Mouse (Mus musculus) telencephalon, adult 2 months (tissue): ENCODE measurements around the gene Cyyr1.
A peak's percentile ranks its signal among the peaks of the same experiment; 100 is the strongest.

Experiments used
- DNase-seq: peaks from one replicate; pipeline ENCODE4 v3.0.0-alpha.2; 2011; ENCODE audit warnings: low read depth, low spot score

The Cyyr1 gene

GRCm38 (mm10) chr16:85470057-85470456 is 83.1 kb downstream of the Cyyr1 start:
- no peak for DNase-seq

- no peak for DNase-seq
Observed at GRCm38 (mm10) chr16:85455043-85455442, 98.2 kb downstream of the Cyyr1 start.

DNA sequence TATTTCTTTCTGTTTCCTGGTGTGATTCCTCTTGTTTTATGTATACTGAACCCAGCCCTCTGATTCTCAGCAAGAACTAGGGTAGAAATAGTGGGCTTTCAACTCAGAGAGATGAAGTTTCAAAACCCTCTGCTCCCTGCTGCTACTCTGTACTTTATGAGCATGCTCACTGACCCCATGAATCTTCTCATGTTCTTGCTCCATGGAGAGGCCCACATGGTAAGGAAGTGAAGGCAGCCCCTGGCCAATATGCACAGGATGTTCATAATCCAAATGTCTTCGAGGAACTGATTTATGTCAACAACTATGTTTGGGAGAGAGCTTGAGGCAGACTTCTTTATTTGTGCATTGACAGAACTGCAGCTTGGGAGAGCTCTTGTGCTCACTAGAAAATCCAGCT is 106.9 kb downstream of the Cyyr1 start:
- DNase-seq: no peak

DNA sequence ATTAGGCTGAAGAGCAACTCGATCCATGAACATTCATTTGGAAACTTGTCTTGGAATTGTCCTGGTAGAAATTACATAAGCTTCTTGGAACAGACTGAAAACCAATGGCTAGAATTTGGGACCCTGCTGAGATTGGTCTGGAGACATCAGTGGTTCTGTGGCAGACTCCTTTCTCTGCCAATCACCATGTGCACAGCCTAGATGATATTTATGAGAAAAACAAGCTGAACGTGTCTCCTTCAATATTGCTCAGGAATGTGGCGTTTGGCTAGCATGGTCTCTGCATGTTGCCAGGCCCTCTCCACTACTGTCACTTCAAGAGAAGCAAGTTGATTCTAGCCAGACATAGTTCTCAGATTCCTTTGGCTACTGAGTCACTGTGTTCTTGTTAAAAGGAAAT is 107.4 kb downstream of the Cyyr1 start:
- DNase-seq: no peak

DNA sequence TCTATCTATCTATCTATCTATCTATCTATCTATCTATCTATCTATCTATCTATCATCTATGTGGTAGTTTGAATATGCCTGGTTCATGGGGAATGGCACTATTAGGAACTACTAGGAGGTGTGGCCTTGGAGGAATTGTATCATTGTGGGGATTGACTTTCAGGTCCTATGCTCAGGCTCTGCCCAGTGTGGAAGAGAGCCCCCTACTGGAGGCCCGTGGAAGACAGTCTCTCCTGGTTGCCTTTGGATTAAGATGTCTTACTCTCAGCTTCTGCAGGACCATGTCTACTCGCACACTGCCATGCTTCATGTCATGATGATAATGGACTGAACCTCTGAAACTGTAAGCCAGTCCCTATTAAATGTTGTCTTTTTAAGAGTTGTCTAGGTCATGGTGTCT is 117.8 kb downstream of the Cyyr1 start:
- DNase-seq: peak; percentile 18

DNA sequence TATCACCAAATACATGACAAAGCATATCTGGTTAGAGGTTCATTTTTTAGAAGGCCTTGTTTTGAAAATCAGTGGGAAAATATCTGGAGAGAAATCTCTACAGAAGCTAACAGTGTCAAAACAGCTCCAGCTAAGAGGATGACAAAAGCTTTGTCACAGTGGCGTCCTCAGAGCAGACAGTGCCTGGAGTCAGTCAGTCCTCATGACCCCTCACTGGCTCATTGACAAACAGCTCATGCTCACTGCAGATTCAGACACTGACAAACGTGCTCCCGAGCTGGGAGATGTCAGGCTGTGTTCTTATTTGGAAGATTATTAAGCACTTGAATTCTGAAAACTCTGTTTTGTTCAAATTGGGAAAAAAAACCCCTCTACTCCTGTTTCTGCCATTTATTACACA is 124.0 kb downstream of the Cyyr1 start:
- peak; percentile 41 for DNase-seq

GRCm38 (mm10) chr16:85422889-85423288 is 130.3 kb downstream of the Cyyr1 start:
- DNase-seq: no peak

- DNase-seq: no peak
Observed at GRCm38 (mm10) chr16:85415415-85415814, 137.8 kb downstream of the Cyyr1 start.

DNA sequence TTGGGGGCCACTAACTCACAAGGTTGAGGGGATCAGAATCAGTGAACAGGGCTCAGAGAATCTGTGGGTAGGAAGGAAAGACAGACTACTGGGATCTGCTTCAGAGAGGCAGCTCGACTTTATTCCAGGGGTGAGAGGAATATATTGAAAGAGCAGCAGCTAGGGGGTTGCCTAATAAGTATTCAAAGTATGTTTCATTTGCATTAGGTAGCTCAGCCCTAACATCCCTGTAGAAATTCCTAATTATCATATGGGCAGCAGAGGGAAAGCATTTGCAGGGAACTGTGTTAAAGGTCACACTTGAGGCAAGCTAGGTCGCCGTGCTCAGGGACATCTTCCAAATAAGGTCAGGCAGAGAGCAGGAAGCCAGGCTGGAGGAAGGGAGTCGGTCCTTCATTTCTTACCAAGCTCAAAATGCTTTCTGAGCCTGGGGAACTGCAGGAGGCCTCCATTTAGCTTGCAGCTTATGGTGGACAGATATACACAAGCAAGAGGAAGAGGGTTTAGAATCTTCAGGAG is 159.7 kb downstream of the Cyyr1 start:
- no peak for DNase-seq

DNA sequence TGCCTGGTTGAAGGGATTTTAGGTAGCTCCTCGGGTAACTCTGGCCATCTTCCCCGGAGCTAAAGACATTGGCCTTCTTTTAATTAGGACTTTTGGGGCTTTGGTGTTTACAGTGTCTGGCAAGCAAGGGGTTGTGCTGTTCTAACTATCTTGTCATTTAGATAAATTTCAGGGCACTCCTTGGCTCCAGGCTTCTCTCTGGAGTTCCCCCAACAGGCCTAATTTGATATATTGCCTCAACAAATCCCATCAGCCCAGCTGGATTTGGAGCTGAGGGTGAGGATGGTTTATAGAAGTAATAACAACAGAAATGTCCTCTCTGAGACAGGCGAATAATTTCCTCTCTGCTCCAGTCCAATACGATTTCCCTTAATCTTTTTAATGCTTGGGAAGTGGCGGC is 166.4 kb downstream of the Cyyr1 start:
- no peak for DNase-seq
